Mouse (Mus musculus) kidney, adult 8-10 months (tissue): ENCODE results near the gene Inca1.
A peak's percentile ranks its signal among the peaks of the same experiment; 100 is the strongest.

Experiments used
- DNase-seq, 2 experiments: peaks; one replicate each; pipeline ENCODE4 v3.0.0; 2022

Inca1 gene

GRCm38 (mm10) chr11:70701221-70701955 is 1.4 kb upstream of the Inca1 start:
- no peak for DNase-seq

- peak; percentile 79 for DNase-seq
These were observed 658 bp upstream of the Inca1 start for GRCm38 (mm10) chr11:70700613-70701012.

DNA sequence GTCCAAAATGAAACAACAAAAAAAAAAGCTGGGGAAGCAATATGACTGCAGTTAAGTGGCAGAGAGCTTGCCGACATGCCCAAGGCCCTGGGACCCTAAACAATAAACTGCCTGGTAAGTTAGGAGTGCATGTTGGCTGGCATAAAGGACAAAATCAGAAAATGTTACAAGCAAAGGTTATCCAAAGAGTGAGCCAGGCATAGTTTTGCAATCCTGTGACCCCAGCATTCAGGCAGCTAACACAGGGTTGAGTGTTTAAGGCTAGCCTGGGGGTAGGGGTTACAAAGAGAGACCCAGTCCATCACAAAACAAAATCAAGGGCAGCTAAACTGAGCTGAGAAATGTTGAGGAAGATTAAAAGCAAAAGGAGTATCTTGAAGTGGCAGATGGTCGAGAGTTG is 904 bp downstream of the Inca1 start:
- DNase-seq: no peak

DNA sequence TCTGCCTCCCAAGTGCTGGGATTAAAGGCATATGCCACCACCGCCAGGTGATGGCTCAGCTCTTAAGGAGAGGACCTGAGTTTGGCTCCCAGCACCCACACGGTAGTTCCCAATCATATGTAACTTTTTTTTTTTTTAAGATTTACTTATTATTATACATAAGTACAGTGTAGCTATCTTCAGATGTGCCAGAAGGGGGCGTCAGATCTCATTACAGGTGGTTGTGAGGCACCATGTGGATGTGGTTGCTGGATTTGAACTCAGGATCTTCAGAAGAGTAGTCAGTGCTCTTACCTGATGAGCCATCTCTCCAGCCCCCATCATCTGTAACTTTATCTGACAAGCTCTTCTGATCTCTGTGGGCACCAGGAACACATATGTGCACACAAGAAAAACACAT is 2.6 kb downstream of the Inca1 start:
- no peak for DNase-seq

DNA sequence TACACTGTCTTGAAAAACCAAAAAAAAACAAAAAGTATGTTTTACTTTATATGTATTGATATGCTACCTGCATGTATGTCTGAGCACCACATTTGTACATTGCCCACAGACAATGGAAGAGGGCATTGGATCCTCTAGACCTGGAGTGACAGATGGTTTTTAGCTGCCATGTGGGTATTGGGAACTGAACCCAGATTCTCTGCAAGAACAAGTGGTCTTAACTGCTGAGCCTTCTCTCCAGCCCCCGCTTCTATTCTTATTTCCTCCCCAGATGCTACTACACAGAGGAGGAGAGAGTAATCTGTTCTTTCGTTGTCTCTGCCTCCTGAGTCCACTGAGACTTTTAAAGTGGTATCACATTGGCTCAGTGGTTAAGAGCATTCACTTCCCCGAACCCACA is 6.5 kb downstream of the Inca1 start:
- DNase-seq: no peak

DNA sequence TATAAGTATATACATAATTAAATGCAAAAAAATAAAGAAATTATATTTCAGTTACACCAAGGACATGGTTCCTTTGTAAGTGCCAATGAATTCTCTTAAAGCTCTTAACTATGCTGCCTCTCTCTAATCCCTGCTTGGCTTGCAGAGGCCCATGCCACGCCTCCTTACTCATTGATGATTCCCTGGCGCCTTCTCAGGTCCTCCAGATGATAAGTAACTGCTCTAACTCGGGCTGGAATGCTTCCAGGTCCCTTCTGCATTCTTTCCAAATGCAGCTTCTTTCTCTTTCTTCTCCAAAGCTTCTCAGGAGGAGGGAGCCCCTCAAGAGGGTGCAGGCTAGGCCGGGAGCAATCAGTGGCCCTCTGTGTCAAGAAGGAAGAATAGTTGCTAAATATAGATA is 10.4 kb downstream of the Inca1 start:
- DNase-seq: peak; percentile 64 to 68

- DNase-seq: no peak
These were observed 11.6 kb downstream of the Inca1 start for GRCm38 (mm10) chr11:70688372-70688771.

GRCm38 (mm10) chr11:70687601-70688199 is 12.3 kb downstream of the Inca1 start, which contains the start of gene Camta2:
Gene Camta2, minus strand, starts transcription at chr11:70688105.
- peak; percentile 83 to 87 for DNase-seq

DNA sequence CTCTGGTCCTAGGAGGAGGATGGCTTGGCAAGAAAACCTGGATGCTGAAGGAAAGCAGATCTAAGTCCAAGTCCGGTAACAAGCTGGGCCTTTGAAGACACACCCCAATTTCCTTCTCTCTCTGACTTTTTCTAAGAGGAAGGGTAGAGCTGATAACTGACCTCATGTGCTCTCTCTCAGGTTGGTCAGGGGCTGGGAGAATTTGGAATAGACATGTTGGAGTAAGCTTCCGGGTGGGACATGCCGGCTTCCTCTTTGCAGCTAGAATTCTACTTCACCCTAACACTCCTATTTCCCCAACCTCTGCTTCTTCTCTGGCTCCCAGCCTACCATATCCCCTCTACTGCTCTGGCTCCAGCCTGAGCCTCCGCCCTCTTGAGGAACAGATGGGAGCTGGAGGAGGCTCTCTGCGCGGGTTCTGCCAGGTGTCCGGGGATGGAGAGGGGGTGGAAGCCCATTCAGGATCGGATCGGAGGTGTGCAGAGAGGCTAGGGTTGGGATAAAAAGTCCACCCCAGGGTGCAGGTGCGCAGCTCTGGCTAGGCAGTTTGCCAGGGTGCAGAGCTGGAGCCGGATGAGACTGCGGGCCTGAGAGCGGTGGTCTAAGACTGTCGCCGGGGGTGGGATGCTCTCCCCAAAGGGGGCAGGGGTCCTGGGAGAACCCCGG is 12.9 kb downstream of the Inca1 start:
- DNase-seq: no peak

DNA sequence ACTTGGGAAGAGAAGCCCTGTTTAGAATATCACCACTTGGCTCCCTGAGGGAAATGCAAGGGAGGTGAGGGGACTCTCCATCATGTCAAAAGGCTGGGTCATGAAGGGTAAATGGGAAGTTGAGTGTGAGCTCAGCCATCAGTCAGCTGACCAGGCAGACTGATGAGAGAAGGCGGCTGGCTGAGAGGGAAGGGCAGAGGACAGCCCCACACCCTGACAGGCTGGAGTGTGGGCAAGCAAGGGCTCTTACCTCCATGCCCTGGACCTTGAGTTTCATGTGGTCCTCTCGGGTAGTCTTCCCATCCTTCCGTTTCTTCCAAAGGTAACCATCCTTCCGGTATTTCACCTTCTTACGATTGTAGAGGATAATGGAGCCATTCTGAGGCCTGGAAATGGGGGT is 16.3 kb downstream of the Inca1 start:
- DNase-seq: no peak

DNA sequence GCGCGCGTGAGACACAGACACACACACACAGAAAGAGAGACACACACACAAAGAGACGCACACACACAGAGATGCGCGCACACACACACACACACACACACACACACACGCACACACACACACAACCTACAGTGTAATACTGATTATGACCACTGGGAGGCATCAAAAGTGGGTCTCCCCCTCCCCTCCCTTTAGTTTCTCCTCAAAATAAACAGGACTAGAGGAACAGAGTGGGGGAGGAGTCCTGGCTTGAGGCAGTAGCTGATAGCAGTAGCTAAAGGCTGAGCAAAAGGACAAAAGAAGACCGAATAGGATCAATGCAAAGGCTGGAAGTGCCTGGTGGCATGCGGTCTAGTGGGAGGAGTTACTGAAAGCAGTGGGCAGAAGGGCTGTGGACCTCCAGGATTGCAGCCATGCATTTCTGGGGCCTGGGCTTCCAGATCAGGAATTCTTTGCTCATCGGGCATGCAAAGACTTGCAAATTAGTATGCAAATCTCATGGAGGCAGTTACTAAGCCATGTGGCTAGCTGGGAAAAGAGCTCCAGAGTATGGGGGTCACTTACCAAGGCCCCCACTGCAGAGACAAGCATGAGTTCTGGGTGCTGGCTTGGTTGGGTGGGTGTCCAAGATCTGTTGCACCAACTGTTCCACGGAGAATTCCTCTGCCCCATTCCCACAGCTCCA is 17.9 kb downstream of the Inca1 start:
- no peak for DNase-seq

DNA sequence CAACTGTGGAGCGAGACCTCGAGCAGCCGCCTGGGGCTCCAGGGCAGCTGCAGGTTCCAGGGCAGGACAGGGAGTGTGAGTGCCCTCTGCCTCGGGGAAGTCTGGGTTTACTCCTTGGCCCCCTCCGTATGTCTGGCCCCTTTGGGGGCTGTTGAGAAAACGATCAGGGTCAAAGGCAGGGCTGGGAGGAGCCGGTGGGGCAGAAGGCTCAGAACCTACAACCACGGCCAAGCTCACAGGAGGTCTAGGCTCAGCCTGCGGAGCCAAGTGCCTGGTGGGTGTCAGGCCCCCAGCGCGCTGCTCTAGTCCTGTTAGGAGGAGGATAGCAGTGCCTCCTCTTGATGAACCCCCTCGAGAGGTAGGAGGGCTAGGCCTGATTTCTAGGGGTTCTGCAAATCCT is 18.8 kb downstream of the Inca1 start:
- DNase-seq: no peak

GRCm38 (mm10) chr11:70679894-70680293 is 20.1 kb downstream of the Inca1 start:
- DNase-seq: no peak

DNA sequence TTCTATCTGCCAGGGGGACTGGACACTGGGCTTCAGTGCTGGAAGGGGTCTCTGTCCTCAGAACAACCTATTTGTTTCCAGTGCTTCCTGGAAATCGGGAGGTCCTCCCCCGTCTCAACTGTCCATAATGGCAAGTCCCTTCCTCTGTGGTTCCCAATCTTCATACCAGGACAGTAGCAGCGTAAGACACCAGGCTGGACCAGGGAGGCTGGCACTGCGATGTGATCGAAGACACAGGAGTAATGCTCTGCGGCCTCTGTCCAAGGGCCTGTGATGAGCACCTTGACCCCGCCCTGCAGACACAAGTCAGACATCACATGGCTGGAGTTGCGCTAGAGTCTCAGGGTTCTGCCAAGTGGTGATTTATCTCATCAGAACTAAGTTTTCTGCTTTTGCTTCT is 20.6 kb downstream of the Inca1 start:
- no peak for DNase-seq

- DNase-seq: no peak
These were observed 21.4 kb downstream of the Inca1 start for GRCm38 (mm10) chr11:70678576-70678975.

GRCm38 (mm10) chr11:70678092-70678491 is 21.9 kb downstream of the Inca1 start:
- no peak for DNase-seq

- DNase-seq: no peak
These were observed 25.5 kb downstream of the Inca1 start for GRCm38 (mm10) chr11:70674501-70674900.

DNA sequence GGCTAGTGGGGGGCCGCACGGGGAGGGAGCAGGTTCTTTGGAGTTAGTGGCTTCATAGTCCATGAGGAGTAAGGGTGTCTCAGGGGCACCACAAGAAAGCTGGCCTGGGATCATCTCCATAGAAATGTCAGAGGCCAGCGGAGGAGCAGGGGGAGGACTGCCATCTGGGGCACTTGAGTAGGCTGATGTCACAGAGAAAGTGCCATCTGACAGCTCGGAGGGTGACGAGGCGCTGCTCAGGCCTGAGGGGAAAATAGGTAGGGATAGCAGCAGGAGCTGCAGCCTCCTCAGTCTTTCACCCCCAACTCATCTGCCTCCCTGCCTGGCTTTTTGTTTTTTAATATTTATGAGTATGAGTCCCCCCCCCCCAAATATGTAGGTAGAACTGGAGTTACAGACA is 25.9 kb downstream of the Inca1 start:
- DNase-seq: no peak

- DNase-seq: no peak
These were observed 28.5 kb downstream of the Inca1 start for GRCm38 (mm10) chr11:70671333-70672047.

DNA sequence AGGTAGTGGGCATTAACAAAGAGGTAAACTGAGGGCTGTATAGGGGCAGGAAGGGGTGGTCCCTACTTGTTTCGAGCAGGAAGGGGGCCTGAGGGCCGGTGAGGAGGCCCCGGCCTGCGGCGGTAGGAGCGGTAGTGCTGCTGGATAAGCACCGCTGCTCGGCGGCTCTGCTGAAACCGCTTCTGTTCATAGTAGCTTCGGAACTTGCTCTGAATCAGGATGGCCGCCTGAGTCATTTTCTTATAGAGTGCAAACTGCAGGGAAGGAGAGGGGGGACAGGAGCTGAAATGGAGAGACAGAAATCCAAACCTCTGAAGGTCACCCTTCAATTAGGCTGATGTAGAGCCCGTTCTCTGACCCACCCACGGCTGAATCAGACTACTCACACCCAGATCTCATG is 29.5 kb downstream of the Inca1 start:
- DNase-seq: no peak

GRCm38 (mm10) chr11:70669582-70670345 is 30.2 kb downstream of the Inca1 start:
- DNase-seq: peak; percentile 65 to 77
